Mouse (Mus musculus): ENCODE measurements around the gene Trank1.

- no peak for TF ChIP-seq ZC3H11A (IDR thresholded peaks at IDR 0.05; ENCODE audit: borderline replicate concordance, low read depth, low read length)
- TF ChIP-seq HCFC1 (IDR thresholded peaks at IDR 0.05; ENCODE audit: borderline replicate concordance, insufficient read depth, low read length), result no peak
- TF ChIP-seq CHD2 (IDR thresholded peaks at IDR 0.05; ENCODE audit: low read depth, low read length), result no peak
- TF ChIP-seq MAFK (IDR thresholded peaks at IDR 0.05; ENCODE audit: insufficient read depth, low read depth, low read length), result no peak
- no peak for TF ChIP-seq ZNF384 (IDR thresholded peaks at IDR 0.05; ENCODE audit: low read depth, low read length)
These were observed 117.8 kb downstream of the Trank1 start for GRCm38 (mm10) chr9:111429363-111429750.

All from ES-E14 (cell line).